Mouse (Mus musculus): ENCODE results near the gene Cntrob. TPM values are rescaled to one million over a fixed set of nuclear protein-coding genes. Genes with fewer than 3 reads are reported as not detected.

Cntrob gene
- polyA plus RNA-seq, 1 experiment, result 4.9 TPM

DNA sequence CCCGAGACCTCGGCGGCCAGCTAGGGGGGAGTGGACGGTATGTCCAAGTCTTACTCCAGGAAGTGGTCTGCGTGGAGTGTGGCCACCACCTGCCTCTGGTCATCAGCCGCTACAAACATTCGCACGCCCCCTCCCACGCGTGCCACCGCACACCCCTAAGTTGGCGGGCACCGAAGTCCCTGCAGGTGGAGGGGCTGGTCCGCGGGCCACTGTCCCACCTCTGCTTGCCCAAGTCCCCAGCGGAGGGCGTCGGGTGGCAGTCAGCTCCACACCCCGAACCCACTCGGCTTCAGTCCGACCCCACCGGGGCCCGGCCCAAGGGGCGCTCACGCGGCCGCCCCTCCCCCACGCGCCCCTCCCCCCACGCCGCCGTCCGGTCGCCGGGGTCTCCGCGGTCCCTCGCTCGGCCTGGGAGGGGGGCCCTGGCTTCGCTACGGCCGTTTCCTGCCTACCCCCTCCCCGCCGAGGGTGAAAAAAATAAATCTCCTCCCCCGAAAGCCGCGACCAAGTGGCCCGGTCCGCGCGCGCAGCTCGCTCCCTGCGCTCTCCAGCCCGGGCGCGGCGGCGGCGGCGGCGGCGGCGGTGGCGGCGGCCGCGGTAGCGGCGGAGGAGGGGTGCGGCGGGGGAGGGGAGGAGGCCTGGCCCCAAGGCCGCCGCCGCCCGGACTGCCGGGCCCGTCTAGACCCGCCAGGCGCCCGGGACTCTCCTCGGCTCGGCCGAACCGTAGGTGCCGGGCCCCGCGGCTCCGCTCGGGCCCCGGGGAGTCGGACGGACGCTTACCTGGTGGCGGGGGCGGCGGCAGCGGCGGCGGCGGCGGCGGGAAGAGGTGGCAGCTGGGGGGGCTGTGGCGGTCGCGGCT is 45.0 kb upstream of the Cntrob start:
- H3K4me3 ChIP-seq (replicated peaks), result peak overlapping the region; percentile 67
- peaks cover 67% of the 10 kb centered on the region for H3K4me1 ChIP-seq (ENCODE audit: control insufficient read depth)
- H3K27me3 ChIP-seq (ENCODE audit: control insufficient read depth), result peaks cover 85% of the 10 kb centered on the region
- TF ChIP-seq TAL1 (IDR thresholded peaks at IDR 0.05; ENCODE audit: low read length), result no peak
- no peak for TF ChIP-seq GATA1 (IDR thresholded peaks at IDR 0.05; ENCODE audit: low read length)
- no peaks in the 10 kb centered on the region; the same call in 1 of the 2 replicates for H3K36me3 ChIP-seq (ENCODE audit: control insufficient read depth)
- H3K9me3 ChIP-seq (ENCODE audit: control insufficient read depth, low read length), result peaks cover 7% of the 10 kb centered on the region; the same call in 1 of the 2 replicates

DNA sequence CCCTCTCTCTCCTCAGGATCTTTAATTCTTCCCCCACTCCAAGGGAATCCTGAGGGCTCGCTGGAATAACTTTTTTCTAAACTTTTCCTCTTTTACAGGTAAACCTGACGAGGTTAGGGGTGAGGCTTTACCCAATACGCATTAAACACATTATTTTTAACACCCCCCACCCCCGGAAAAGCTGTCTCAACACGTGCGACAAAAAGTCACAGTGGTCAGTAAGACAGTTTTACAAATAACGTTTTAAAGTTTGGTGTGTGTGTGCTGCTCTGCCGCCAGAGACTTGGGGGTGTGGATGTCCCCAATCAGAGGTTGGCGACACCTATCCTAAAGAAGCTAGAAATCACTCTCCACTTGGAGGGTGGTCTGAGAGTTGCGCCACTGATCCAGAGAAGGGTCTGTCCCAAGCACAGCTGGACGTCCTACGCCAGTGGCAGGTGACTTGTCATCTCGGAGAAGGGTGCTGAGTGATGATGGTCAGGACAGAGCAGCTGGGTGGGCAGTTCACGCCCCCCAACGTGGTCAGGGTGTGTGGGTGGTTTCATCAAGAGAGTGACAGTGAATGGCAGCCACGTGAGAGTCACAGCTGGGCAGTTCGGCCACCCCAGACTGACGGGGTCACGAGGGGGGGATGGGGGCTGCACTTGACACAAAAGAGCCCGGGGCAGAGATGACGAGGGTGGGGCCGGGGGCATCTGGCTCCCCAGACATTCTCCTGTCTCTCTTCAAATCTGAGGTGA is 44.2 kb upstream of the Cntrob start:
- Histone ChIP-seq H3K27me3 (ENCODE audit: control insufficient read depth) (peaks cover 85% of the 10 kb centered on the region), H3K9me3 (ENCODE audit: control insufficient read depth, low read length) (peaks cover 7% of the 10 kb centered on the region; the same call in 1 of the 2 replicates), H3K36me3 (ENCODE audit: control insufficient read depth) (no peaks in the 10 kb centered on the region), H3K4me1 (ENCODE audit: control insufficient read depth) (peaks cover 59% of the 10 kb centered on the region), H3K4me3 (replicated peaks) (peak overlapping the region; percentile 67)
- TF ChIP-seq GATA1 (IDR thresholded peaks at IDR 0.05; ENCODE audit: low read length) (no peak), TAL1 (IDR thresholded peaks at IDR 0.05; ENCODE audit: low read length) (no peak)

DNA sequence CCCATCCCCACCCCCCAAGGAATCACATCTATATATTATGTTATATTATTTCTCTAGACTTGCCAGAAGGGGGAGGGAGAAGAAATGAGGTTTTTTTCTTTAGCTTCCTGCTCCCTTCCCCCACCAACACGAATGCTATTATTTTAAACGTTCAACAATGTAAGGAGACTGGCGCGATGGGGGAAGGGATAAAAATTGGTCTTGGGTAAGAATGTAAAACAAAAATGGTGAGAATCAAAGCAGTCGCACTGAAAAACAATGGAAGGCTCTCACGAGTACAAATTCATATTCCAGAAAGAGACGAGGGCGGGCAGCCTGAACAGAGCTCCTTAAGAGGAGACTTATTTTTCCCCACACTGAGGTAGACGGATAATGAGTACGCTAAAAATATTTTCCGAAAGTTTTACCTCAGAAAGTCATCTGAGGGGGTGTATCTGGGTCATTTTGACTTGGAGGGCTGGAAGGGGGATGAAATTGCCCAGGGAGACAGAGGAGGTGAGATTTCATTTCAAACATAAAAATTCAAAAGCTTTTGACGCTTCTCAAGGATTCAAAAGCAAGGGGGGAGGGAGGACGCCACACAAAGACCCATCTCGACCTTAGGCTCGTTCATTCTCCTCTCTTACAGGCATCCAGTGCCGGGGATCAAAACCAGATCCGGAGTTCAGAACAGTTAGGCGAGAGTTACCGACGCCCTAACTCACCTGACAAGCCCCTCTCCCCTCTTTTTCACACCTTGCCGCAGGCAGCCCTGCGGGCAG is 43.5 kb upstream of the Cntrob start:
- peaks cover 52% of the 10 kb centered on the region for H3K4me1 ChIP-seq (ENCODE audit: control insufficient read depth)
- peak overlapping the region; percentile 36 for H3K4me3 ChIP-seq (replicated peaks)
- peaks cover 80% of the 10 kb centered on the region for H3K27me3 ChIP-seq (ENCODE audit: control insufficient read depth)

DNA sequence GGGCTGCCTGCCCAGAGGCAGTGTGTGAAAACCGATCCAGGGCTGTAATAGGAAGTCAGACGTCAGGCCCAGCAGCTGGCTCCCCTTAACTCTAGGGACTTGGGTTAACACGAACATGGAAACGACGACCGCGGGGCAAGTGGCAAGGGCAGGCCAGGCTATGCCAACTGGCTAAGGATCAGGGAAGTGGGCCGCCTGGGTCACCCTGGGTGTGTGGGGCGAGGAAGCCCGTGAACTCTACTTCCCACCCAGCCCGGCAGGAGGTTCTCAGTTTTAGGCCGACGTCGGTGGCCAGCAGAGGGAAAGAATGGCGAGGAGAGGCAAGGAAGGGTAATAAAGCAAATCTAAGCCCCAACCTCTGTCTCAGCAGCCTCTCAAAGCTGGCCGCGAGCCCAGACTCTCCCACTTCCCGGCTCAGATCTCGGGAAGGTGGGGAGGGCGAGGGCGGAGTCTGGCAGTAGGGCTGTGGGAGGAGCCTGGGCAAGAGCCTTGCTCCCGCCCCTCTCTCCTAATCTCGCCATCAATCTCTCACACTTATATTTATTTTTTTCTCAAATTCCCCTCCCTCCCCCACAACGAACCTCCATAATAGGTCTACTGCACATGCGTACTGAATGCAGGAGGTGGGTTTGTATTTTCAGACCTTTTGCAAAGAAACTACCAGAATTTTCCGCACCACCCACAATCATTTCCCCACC is 42.7 kb upstream of the Cntrob start:
- H3K4me3 ChIP-seq (replicated peaks), result peak overlapping the region; percentile 54
- peaks cover 7% of the 10 kb centered on the region; the same call in 1 of the 2 replicates for H3K9me3 ChIP-seq (ENCODE audit: control insufficient read depth, low read length)
- H3K27me3 ChIP-seq (ENCODE audit: control insufficient read depth), result peaks cover 73% of the 10 kb centered on the region
- peaks cover 2% of the 10 kb centered on the region; the same call in 1 of the 2 replicates for H3K36me3 ChIP-seq (ENCODE audit: control insufficient read depth)
- peak; percentile 52 for TF ChIP-seq GATA1 (IDR thresholded peaks at IDR 0.05; ENCODE audit: low read length)
- no peak for TF ChIP-seq TAL1 (IDR thresholded peaks at IDR 0.05; ENCODE audit: low read length)
- peaks cover 45% of the 10 kb centered on the region for H3K4me1 ChIP-seq (ENCODE audit: control insufficient read depth)

More for the DNA sequence above, 43.5 kb upstream of the Cntrob start:
- Histone ChIP-seq H3K9me3 (ENCODE audit: control insufficient read depth, low read length) (peaks cover 7% of the 10 kb centered on the region; the same call in 1 of the 2 replicates), H3K36me3 (ENCODE audit: control insufficient read depth) (no peaks in the 10 kb centered on the region)
- TF ChIP-seq GATA1 (IDR thresholded peaks at IDR 0.05; ENCODE audit: low read length) (no peak), TAL1 (IDR thresholded peaks at IDR 0.05; ENCODE audit: low read length) (no peak)

DNA sequence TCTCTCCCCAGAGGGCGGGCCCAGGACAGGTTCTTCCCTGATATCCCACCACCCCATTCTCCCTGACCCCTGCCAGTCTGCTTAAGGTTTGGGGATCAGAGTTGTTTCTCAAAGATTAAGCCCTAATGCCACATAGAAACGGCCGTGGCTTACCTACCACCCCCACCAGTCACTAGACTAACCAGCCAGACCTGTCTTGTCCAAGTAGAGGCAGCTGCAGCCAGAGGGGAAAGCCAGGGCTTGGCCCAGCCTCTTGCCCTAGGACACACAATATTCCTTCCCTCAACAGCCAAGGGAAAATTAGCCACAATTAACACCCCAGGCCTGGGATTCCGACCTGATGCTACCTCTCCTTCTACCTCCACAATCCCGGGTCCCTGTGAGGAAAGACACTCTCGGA is 42.1 kb upstream of the Cntrob start:
- TF ChIP-seq TAL1 (IDR thresholded peaks at IDR 0.05; ENCODE audit: low read length) (no peak), GATA1 (IDR thresholded peaks at IDR 0.05; ENCODE audit: low read length) (no peak)
- Histone ChIP-seq H3K9me3 (ENCODE audit: control insufficient read depth, low read length) (peaks cover 7% of the 10 kb centered on the region; the same call in 1 of the 2 replicates), H3K4me3 (replicated peaks) (no peak overlapping the region), H3K36me3 (ENCODE audit: control insufficient read depth) (peaks cover 5% of the 10 kb centered on the region; the same call in 1 of the 2 replicates), H3K4me1 (ENCODE audit: control insufficient read depth) (peaks cover 39% of the 10 kb centered on the region), H3K27me3 (ENCODE audit: control insufficient read depth) (peaks cover 67% of the 10 kb centered on the region)

DNA sequence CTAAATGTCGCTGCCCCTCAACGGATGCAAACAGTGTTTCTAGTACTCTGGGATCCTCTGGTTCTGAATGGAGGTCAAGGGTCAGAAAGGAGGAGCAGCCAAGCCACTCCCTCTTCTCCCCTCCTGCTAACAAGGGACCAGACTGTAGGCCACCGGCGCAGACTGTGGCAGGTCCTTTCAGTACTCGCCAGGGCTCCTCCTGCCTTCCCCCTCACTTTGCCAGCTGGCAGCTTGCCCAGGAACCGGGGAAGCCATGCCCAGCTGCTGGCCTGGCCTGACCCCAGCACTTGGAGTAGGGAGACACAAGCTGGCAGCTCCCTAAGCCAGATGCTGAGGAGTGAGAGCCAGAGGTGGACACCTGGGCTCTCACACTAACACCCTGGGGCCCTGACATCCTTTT is 41.3 kb upstream of the Cntrob start:
- TF ChIP-seq TAL1 (IDR thresholded peaks at IDR 0.05; ENCODE audit: low read length), result no peak
- TF ChIP-seq GATA1 (IDR thresholded peaks at IDR 0.05; ENCODE audit: low read length), result no peak
- peaks cover 12% of the 10 kb centered on the region; the same call in 1 of the 2 replicates for H3K36me3 ChIP-seq (ENCODE audit: control insufficient read depth)
- peaks cover 7% of the 10 kb centered on the region; the same call in 1 of the 2 replicates for H3K9me3 ChIP-seq (ENCODE audit: control insufficient read depth, low read length)
- no peak overlapping the region for H3K4me3 ChIP-seq (replicated peaks)
- peaks cover 37% of the 10 kb centered on the region for H3K4me1 ChIP-seq (ENCODE audit: control insufficient read depth)
- H3K27me3 ChIP-seq (ENCODE audit: control insufficient read depth), result peaks cover 64% of the 10 kb centered on the region

DNA sequence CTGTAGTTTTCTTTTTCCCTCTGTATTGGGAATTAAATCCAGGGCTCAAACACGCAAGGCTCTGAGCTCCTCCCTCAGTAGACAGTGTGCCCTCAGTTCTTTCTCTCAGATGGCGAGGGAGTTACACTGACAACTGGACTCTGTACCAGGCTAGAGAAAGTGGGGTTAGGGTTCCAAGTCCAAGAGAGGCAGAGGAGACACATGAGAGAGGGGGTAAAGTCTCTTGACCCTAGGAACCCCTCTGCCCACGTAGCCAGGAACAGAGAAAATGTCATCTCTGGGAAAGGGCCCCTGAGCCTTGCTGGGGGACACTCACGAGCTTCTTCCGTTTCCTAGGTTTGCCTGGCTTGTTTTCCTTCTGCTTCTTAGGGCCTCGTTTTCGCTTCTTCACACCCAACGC is 40.8 kb upstream of the Cntrob start:
- Histone ChIP-seq H3K27me3 (ENCODE audit: control insufficient read depth) (peaks cover 59% of the 10 kb centered on the region), H3K4me1 (ENCODE audit: control insufficient read depth) (peaks cover 37% of the 10 kb centered on the region), H3K9me3 (ENCODE audit: control insufficient read depth, low read length) (peaks cover 7% of the 10 kb centered on the region; the same call in 1 of the 2 replicates), H3K4me3 (replicated peaks) (no peak overlapping the region), H3K36me3 (ENCODE audit: control insufficient read depth) (peaks cover 12% of the 10 kb centered on the region; the same call in 1 of the 2 replicates)
- no peak for TF ChIP-seq GATA1 (IDR thresholded peaks at IDR 0.05; ENCODE audit: low read length)
- TF ChIP-seq TAL1 (IDR thresholded peaks at IDR 0.05; ENCODE audit: low read length), result no peak

DNA sequence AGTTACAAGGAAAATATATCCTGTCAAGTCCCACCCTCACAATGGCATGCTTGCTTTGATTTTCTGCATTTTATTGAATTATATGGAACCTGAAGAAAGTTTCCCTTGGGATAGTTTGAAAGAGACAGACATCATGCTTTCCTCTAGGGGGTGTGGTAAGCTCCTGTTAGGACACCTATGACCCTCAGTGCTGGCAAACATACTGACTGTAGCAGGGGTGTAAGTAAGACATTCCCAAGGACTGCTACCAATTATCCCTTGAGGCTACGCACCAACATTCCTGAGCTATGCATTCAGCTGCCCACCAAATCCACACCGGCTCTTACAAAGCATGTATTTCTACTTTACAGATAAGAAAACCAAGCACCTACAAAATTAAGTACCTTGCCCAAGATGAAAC is 38.9 kb upstream of the Cntrob start:
- peaks cover 16% of the 10 kb centered on the region; the same call in 1 of the 2 replicates for H3K36me3 ChIP-seq (ENCODE audit: control insufficient read depth)
- H3K4me1 ChIP-seq (ENCODE audit: control insufficient read depth), result peaks cover 21% of the 10 kb centered on the region
- no peak overlapping the region for H3K4me3 ChIP-seq (replicated peaks)
- peaks cover 40% of the 10 kb centered on the region for H3K27me3 ChIP-seq (ENCODE audit: control insufficient read depth)
- no peaks in the 10 kb centered on the region for H3K9me3 ChIP-seq (ENCODE audit: control insufficient read depth, low read length)
- TF ChIP-seq TAL1 (IDR thresholded peaks at IDR 0.05; ENCODE audit: low read length) (no peak), GATA1 (IDR thresholded peaks at IDR 0.05; ENCODE audit: low read length) (no peak)

Measured in erythroblast, embryonic 14.5 days (primary cell).